Mouse (Mus musculus): ENCODE measurements at regions not wholly inside any gene's neighbourhood (a gene's known extent, or its start where the extent isn't known, plus 50 kb on each side); places are given as distances from the start of the nearest gene placed in this dataset.
"Not testable (repeated sequence)": the region's sequence is repeated elsewhere in the genome, so short reads cannot be mapped to it uniquely, and the experiment has no call there.

- DNase-seq (ENCODE audit: low spot score), result no peak
Observed at GRCm38 (mm10) chr11:111961846-111962245, 820.2 kb upstream of the Sox9 start.

- DNase-seq (ENCODE audit: low spot score), result no peak
Observed at GRCm38 (mm10) chr11:111964066-111964465, 818.0 kb upstream of the Sox9 start.

- DNase-seq (ENCODE audit: low spot score), result no peak
Observed at GRCm38 (mm10) chr11:111966401-111966800, 815.6 kb upstream of the Sox9 start.

- no peak for DNase-seq (ENCODE audit: low spot score)
Observed at GRCm38 (mm10) chr11:111971001-111971400, 811.0 kb upstream of the Sox9 start.

- DNase-seq (ENCODE audit: low spot score), result no peak
Observed at GRCm38 (mm10) chr11:111978667-111979066, 803.4 kb upstream of the Sox9 start.

GRCm38 (mm10) chr11:111996395-111996794 lies 785.6 kb upstream of the Sox9 start:
- no peak for DNase-seq (ENCODE audit: low spot score)

GRCm38 (mm10) chr11:112010848-112011247 lies 771.2 kb upstream of the Sox9 start:
- not testable (repeated sequence) for DNase-seq (ENCODE audit: low spot score)

GRCm38 (mm10) chr11:112017906-112018305 lies 764.1 kb upstream of the Sox9 start:
- no peak for DNase-seq (ENCODE audit: low spot score)

- no peak for DNase-seq (ENCODE audit: low spot score)
Observed at GRCm38 (mm10) chr11:112028031-112028430, 754.0 kb upstream of the Sox9 start.

GRCm38 (mm10) chr11:112038741-112039140 lies 743.3 kb upstream of the Sox9 start:
- DNase-seq (ENCODE audit: low spot score), result no peak

- no peak for DNase-seq (ENCODE audit: low spot score)
Observed at GRCm38 (mm10) chr11:112044455-112044854, 737.6 kb upstream of the Sox9 start.

GRCm38 (mm10) chr11:112045353-112045752 lies 736.7 kb upstream of the Sox9 start:
- no peak for DNase-seq (ENCODE audit: low spot score)

- no peak for DNase-seq (ENCODE audit: low spot score)
Observed at GRCm38 (mm10) chr11:112050362-112050761, 731.7 kb upstream of the Sox9 start.

GRCm38 (mm10) chr11:112055591-112055990 lies 726.4 kb upstream of the Sox9 start:
- no peak for DNase-seq (ENCODE audit: low spot score)

GRCm38 (mm10) chr11:112067176-112067575 lies 714.8 kb upstream of the Sox9 start:
- DNase-seq (ENCODE audit: low spot score), result no peak

- DNase-seq (ENCODE audit: low spot score), result no peak
Observed at GRCm38 (mm10) chr11:112068821-112069220, 713.2 kb upstream of the Sox9 start.

GRCm38 (mm10) chr11:112071571-112071970 lies 710.5 kb upstream of the Sox9 start:
- peak; percentile 3 for DNase-seq (ENCODE audit: low spot score)

GRCm38 (mm10) chr11:112081386-112081785 lies 700.6 kb upstream of the Sox9 start:
- DNase-seq (ENCODE audit: low spot score), result no peak

- DNase-seq (ENCODE audit: low spot score), result no peak
Observed at GRCm38 (mm10) chr11:112083019-112083418, 699.0 kb upstream of the Sox9 start.

GRCm38 (mm10) chr11:112092168-112092567 lies 689.9 kb upstream of the Sox9 start:
- DNase-seq (ENCODE audit: low spot score), result no peak

- no peak for DNase-seq (ENCODE audit: low spot score)
Observed at GRCm38 (mm10) chr11:112095009-112095408, 687.0 kb upstream of the Sox9 start.

- DNase-seq (ENCODE audit: low spot score), result no peak
Observed at GRCm38 (mm10) chr11:112098161-112098560, 683.9 kb upstream of the Sox9 start.

GRCm38 (mm10) chr11:112103252-112103651 lies 678.8 kb upstream of the Sox9 start:
- no peak for DNase-seq (ENCODE audit: low spot score)

- DNase-seq (ENCODE audit: low spot score), result no peak
Observed at GRCm38 (mm10) chr11:112106891-112107290, 675.1 kb upstream of the Sox9 start.

GRCm38 (mm10) chr11:112107314-112107713 lies 674.7 kb upstream of the Sox9 start:
- no peak for DNase-seq (ENCODE audit: low spot score)
